Mouse (Mus musculus): ENCODE measurements at regions not wholly inside any gene's neighbourhood (a gene's known extent, or its start where the extent isn't known, plus 50 kb on each side); places are given as distances from the start of the nearest gene placed in this dataset.

- no peak for TF ChIP-seq CTCF (IDR thresholded peaks at IDR 0.05; ENCODE audit: borderline replicate concordance, insufficient read depth, low read length)
- TF ChIP-seq POLR2A (IDR thresholded peaks at IDR 0.05; ENCODE audit: low read depth, low read length) = no peak
These were observed 158.2 kb downstream of the Dio2 start for GRCm38 (mm10) chr12:90580006-90580405.

Measured in embryonic fibroblast, embryonic 13.5 days (primary cell).